Mouse (Mus musculus) testis, adult 2 months (tissue): ENCODE measurements around the gene Gm26602.

Experiments used
- CTCF ChIP-seq: fragments of 200-500 bp; IDR thresholded peaks from 2 replicates; pipeline ENCODE4 v1.5.1; 2012; ENCODE audit warnings: low read depth, mild to moderate bottlenecking, inconsistent platforms, low read length, moderate library complexity; ENCODE audit not compliant: control insufficient read depth, insufficient read depth, insufficient replicate concordance
- POLR2A ChIP-seq: fragments of 200-500 bp; IDR thresholded peaks from 2 replicates; pipeline ENCODE4 v1.6.1; 2012; ENCODE audit warnings: low read depth, mild to moderate bottlenecking, inconsistent platforms, low read length, moderate library complexity; ENCODE audit not compliant: control insufficient read depth

GRCm38 (mm10) chr10:79861230-79862048, 49.2 kb upstream of the Gm26602 start:
- TF ChIP-seq CTCF: no peak
- TF ChIP-seq POLR2A: no peak
